Mouse (Mus musculus) embryonic stem cell, embryonic (primary cell): Measurements from ENCODE around the gene Nfkbia.

ENCODE experiments used
- CTCF ChIA-PET, 4 experiments: fragments of 300-600 bp in 2 of 4; fragments of 350-600 bp in 2 of 4; sonication (Branson Sonifier 250); formaldehyde crosslinking; loops; one replicate each; lab custom pipeline; 2022; ENCODE audit warnings: inconsistent platforms in 2 of 4; lab: Charles Lee
- POLR2A ChIA-PET, 4 experiments: fragments of 300-600 bp in 2 of 4; fragments of 350-600 bp in 2 of 4; sonication (Branson Sonifier 250); formaldehyde crosslinking; loops; one replicate each; lab custom pipeline; 2022; ENCODE audit warnings: antibody characterized with exemption in 4 of 4, inconsistent platforms in 1 of 4; lab: Charles Lee

Nfkbia gene

DNA sequence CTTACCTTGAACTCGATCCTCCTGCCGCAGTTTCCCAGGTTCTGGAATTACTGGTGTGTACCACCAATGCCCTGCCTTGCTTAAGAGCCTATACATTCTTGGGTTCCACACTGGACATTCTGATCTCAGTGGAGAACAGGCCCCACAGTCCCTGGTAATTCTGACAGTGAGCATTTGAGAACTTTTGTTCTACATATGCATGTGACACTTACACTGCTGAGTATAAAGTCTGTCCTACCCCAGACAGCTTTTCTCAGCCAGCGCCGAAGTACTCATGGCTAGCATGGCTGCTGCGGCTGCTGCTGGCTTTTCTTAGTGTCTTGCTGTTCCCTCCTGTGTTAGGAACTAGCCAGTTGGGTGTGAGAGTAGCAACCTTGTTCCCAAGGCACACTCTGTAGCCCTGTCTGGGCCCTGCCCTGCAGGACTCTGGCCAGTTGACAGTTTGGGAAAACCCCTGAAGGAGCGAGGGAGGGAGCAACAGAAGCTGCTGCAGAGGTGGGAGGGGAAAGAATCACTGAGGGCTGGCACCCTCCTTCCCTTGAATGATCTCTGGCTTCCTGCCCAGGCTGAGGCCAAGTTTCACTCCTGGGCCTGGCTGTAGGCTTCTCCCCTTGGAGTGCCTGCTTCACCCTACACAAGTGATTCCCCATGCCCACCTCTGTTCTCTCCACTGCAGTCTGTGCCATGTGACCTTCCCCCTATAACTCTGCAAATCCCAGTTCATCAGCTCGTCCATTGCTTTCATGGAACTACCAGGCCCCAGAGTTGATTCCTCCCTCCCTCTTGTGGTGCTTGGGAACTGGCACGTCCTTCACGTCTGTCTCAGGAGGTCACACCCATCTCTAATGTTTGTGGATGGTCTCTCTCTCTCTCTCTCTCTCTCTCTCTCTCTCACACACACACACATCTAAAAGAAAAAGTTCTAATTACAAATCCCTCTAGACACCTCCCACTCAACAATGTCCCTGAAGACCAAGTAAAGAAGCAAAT, 49.3 kb downstream of the Nfkbia start:
- CTCF ChIA-PET, result interaction anchor here in 3 of 4 experiments (0.5 to 0.7 kb wide), 3 partner anchors 53 to 74 kb away, joined by 3 read pairs; no protein-coding TSS in a partner anchor
- POLR2A ChIA-PET, result interaction anchor here in 3 of 4 experiments (0.5 to 6.5 kb wide), 14 partner anchors 10 to 65 kb away, joined by 3 to 93 read pairs (median 4); partner anchors contain the start of gene Nfkbia (in 2 of the 3)

DNA sequence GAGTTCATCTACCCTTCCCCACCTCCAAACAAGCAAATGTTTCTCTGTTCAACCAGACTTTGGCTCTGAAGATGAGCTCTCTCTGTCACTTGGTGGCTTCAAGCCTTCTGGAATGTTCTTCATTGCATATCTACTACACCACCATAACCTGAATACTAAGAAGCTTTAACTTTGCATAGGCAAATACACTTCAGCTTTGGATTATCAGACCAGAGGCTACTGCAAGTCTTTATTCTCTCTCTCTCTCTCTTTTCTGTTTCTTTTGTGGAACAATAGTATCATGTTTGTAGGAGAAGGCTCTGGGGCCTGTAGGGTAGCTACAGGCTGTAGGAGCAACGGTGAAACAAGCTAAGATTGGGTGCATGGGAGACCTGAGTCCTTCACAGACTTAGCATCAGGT, 50.2 kb downstream of the Nfkbia start:
- CTCF ChIA-PET, result interaction anchor here in 2 of 4 experiments (0.5 to 0.7 kb wide), 2 partner anchors 63 to 75 kb away, joined by 3 read pairs; no protein-coding TSS in a partner anchor

GRCm38 (mm10) chr12:55440416-55440815, 52.0 kb downstream of the Nfkbia start:
- POLR2A ChIA-PET, result interaction anchor here in 3 of 4 experiments (0.7 to 0.9 kb wide), 3 partner anchors 15 to 53 kb away, joined by 3 to 8 read pairs (median 3); no protein-coding TSS in a partner anchor
- CTCF ChIA-PET, result no interaction called here

More for the DNA sequence above, 50.2 kb downstream of the Nfkbia start:
- POLR2A ChIA-PET, result interaction anchor here in 3 of 4 experiments (0.6 to 6.5 kb wide), 10 partner anchors 9 to 56 kb away, joined by 3 to 93 read pairs (median 4); partner anchors contain the start of gene Nfkbia (in 2 of the 3)
